Mouse (Mus musculus) urinary bladder, postnatal 14 days (tissue): ENCODE measurements around the gene Tmem205.

ENCODE experiments used
- DNase-seq: peaks from one replicate; pipeline ENCODE4 v3.0.0; 2021; ENCODE audit warnings: low spot score

Tmem205 gene

GRCm38 (mm10) chr9:21943638-21944037 lies 16.3 kb upstream of the Tmem205 start:
- DNase-seq = no peak

DNA sequence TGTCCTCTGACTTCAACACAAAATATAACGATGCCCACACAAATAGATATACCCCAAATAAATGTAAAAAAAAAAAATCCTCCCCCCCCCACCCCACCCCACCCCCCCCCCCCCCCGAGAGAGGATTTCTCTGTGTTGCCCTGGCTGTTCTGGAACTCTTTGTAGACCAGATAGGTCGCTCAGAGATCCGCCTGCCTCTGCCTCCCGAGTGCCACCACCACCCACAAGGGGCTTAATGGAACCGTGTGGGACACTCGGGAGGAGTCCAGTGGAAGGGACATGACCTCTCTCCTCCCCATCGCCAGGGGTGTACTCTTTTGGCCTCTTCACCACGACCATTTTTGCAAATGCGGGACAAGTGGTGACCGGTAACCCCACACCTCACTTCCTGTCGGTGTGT lies 15.7 kb upstream of the Tmem205 start:
- DNase-seq = no peak

- no peak for DNase-seq
Observed at GRCm38 (mm10) chr9:21938234-21938855, 11.0 kb upstream of the Tmem205 start.

DNA sequence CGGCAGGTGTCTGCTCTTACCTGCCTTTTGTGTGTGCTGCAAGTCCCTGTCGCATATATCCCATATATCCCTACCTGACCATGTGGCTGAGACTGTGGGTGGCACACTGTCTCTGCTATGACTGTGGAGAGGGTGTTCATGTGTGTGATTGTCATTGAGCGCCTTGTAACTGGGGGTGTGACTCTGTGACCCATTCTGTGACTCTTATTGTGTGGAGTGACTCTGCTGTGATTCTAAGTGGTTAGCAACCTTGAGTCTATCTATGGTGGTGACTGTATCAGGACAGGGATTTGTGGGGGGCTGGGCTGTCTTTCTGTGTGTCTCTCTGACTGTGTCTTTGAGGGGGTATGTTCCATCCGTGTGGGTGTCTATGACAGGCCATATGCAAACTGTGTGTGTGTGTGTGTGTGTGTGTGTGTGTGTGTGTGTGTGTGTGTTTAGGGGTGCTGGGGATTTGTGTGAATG lies 10.4 kb upstream of the Tmem205 start:
- no peak for DNase-seq

- DNase-seq = peak; percentile 98
Observed at GRCm38 (mm10) chr9:21936692-21937570, 9.6 kb upstream of the Tmem205 start, which contains the start of gene Plppr2. Gene Plppr2 (plus strand): TSS chr9:21937033.

GRCm38 (mm10) chr9:21935466-21936131 lies 8.2 kb upstream of the Tmem205 start:
- no peak for DNase-seq

DNA sequence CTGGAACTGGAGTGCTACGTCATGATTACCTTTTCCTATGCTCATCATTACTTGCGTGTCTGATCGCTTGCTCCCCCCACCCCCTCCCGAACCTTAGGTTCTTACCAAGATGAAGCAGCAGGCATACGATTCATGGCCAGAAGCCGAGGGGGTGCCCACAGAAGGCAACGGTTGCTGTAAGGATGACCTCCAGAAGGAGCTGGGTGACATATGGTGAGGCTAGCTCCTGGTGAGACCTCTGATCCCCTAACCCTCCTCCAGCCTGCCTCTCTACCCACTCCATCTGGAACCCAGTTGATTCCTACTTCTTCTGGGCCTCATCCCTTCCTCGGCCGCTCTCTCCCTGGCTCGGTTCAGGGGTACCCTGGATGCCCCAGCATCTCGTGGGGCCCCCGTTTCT lies 6.7 kb upstream of the Tmem205 start:
- DNase-seq = no peak

- no peak for DNase-seq
Observed at GRCm38 (mm10) chr9:21932445-21933137, 5.2 kb upstream of the Tmem205 start.

DNA sequence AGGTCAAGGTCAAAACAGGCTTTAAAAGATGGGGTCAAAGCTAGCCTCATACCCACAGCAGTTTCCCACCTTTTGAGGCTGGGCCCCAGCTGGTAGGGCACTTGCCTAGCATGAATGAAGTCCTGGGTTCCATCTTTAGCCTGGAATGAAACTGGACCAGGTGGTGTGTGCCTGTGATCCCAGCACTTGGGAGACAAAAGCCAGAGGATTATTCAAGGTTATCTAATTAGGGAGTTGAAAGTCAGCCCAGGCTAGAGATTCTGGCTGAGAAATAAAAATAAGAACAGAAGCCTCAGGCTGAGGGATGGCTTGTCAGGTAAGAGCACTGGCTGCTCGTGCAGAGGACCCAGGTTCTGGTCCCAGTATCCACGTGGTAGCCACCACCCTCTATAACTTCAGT lies 4.7 kb upstream of the Tmem205 start:
- no peak for DNase-seq

GRCm38 (mm10) chr9:21929208-21929607 lies 1.9 kb upstream of the Tmem205 start:
- no peak for DNase-seq

DNA sequence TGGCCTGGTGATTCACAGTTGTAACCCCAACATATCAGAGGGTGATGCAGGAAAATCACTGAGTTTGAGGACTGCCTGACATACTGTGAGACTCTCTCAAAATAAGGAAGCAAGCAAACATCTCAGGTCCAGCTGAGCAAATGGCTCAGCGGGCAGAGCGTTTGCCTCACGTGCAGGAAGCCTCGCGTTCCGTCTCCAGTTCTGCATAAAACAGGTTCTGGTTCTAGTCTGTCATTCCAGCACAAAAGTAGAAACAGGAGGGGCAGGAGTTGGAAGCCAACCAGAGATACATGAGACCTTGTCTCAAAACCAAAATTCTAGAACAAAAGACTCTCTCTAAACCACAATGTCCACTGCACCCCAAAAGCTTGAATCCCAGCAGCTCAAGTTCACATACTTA lies 572 bp downstream of the Tmem205 start:
- DNase-seq = no peak

DNA sequence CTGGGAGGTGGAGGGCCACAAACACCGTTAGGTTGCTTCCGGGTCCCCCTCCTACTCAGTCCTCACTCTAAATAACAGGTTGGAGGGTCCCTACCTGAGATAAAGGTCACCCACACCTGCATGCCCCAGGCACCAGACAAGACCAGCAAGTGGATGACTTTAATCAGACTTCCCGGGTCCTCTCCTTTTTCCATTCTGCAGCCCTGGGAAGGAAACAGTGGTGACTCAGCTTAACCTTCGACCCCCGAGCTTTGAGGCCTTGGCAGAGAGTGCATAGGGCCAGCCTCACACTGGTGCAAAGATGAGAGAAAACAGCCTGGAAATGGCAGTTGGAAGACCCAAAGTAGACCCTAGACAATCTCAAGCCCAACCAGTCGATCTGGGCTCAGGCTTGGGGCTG lies 1.2 kb downstream of the Tmem205 start:
- no peak for DNase-seq

DNA sequence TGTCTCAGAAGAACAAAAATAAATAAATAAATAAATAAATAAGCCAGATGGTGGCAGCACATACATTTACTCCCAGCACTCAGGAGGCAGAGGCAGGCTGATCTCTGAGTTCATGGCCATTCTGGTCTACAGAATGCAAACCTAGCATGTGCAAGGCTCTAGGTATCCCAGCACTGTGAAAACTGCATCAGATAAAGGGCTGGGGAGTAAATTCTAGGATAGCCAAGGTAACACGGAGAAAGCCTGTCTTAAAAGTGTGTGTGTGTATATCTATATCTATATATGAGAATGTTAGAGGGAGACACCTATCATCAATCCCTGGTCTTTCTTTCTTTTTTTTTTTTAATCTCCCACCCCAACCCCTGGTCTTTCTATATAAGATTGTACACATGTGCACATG lies 1.9 kb downstream of the Tmem205 start:
- no peak for DNase-seq

- no peak for DNase-seq
Observed at GRCm38 (mm10) chr9:21925034-21925433, 2.3 kb downstream of the Tmem205 start.

DNA sequence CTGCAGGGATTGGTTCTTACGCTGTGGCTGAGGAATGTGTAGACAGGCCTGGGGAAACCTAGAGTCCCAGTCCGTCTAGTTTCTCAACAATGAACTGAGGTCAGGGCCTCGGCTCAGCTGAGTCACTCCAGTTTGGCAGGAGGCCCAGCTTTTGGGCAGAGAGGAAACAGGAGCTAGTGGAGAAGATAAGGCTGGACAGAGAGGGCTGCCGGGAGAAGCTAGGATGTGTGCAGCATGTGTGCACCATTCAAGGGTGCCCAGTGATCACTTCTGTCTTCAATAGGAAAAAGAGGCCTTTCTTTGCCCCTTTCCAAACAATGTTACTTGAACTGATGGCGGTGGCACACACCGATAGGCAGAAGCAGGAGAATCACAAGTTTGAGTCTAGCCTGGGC lies 3.3 kb downstream of the Tmem205 start:
- peak; percentile 97 for DNase-seq

GRCm38 (mm10) chr9:21923490-21924098 lies 3.8 kb downstream of the Tmem205 start:
- no peak for DNase-seq

- no peak for DNase-seq
Observed at GRCm38 (mm10) chr9:21923036-21923435, 4.3 kb downstream of the Tmem205 start.

DNA sequence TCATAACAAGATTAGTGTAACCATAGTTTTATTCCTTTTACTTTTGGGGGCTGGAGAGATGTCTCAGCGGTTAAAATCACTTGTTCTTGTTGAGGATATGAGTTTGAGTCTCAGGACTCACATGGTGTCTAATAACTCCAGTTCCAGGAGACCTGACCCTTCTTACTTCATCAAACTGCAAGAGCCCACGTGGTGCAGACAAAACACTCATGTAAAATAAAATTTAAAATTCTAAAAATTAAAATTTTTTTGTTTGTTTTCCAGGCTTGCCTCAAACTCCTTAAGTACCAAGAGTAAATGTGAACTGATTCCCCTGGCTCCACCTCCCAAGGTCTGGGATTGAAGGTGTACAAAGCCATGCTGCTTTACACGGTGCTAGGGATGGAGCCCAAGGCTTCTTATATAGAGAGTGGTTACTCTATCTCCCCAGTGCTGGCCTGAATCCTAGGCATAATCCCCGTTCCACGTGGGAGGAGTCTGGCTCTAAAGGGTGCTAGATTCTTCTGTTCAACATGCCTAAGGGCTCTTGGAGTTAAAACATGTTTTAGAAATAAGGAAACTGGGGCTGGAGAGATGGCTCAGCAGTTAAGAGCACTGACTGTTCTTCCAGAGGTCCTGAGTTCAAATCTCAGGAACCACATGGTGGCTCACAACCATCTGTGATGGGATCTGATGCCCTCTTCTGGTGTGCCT lies 8.5 kb downstream of the Tmem205 start:
- no peak for DNase-seq

- peak; percentile 97 for DNase-seq
Observed at GRCm38 (mm10) chr9:21918035-21918592, 9.2 kb downstream of the Tmem205 start, which contains the start of gene Rab3d. Gene Rab3d (minus strand): TSS chr9:21918192.

DNA sequence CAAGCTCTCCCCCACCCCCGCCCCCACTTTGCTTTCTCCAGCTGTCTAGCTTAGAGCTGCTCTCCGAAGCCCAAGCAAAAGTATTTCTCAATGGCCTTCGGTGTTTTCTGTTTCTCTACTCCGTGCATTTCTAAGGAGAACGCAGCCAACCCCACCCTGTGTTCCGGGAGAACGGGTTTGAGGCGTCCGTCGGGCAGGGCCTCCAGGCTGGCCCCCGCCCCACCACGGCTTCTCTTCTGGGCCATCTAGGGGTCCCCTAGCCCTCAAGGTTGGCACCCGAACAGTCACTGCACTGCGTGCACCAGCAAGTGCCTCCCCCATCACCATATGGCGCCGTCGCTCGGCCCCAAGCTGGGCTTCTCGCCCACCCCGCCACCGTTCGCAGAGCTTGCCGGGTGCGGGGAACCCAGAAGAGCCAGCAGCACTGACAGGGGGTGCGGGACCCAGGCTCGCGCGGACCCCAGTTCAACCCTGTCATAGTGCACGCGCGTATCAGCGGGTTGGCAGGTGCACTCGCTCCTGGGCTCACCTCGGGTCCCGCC lies 9.8 kb downstream of the Tmem205 start:
- peak; percentile 52 for DNase-seq
